Mouse (Mus musculus) MEL (cell line): ENCODE results near the gene Thap8. TPM values are rescaled to one million over a fixed set of nuclear protein-coding genes. Genes with fewer than 3 reads are reported as not detected.

ENCODE experiments used
- DNase-seq: peaks from one replicate; pipeline ENCODE4 v3.0.0; 2011; ENCODE audit warnings: low read depth, low spot score
- H3K27ac ChIP-seq: 2 replicates; pipeline ENCODE4 v1.5.1; 2012; ENCODE audit warnings: low read depth, mild to moderate bottlenecking, control low read depth, low read length, moderate library complexity; ENCODE audit not compliant: control insufficient read depth
- H3K27me3 ChIP-seq, 2 experiments: fragments of 150-350 bp in 1 of 2; sonication (generic) in 1 of 2; 2 replicates each; pipeline ENCODE4 v1.6.1; 2012; ENCODE audit warnings: low read length in 2 of 2, mild to moderate bottlenecking in 2 of 2, improper control_type of control experiment in 1 of 2, moderate library complexity in 1 of 2; ENCODE audit not compliant: insufficient read depth in 2 of 2, control insufficient read depth in 1 of 2
- H3K36me3 ChIP-seq, 2 experiments: 2 replicates each; pipeline ENCODE4 v1.6.1; 2012 to 2014; ENCODE audit warnings: low read length in 2 of 2, improper control_type of control experiment in 1 of 2, inconsistent platforms in 1 of 2, mild to moderate bottlenecking in 1 of 2; ENCODE audit not compliant: insufficient read depth in 2 of 2, control insufficient read depth in 1 of 2
- H3K4me1 ChIP-seq, 2 experiments: fragments of 150-350 bp in 1 of 2; sonication (generic) in 1 of 2; 2 replicates each; pipeline ENCODE4 v1.6.1; 2012; ENCODE audit warnings: low read length in 2 of 2, improper control_type of control experiment in 1 of 2, mild to moderate bottlenecking in 1 of 2; ENCODE audit not compliant: insufficient read depth in 2 of 2, control insufficient read depth in 1 of 2
- H3K4me3 ChIP-seq, 2 experiments: fragments of 150-350 bp in 1 of 2; sonication (generic) in 1 of 2; 2 replicates each; pipeline ENCODE4 v1.5.1; 2012; ENCODE audit warnings: low read depth in 2 of 2, low read length in 2 of 2, mild to moderate bottlenecking in 2 of 2, moderate library complexity in 2 of 2, control low read depth in 1 of 2, improper control_type of control experiment in 1 of 2; ENCODE audit not compliant: control insufficient read depth in 1 of 2, insufficient read depth in 1 of 2
- H3K79me2 ChIP-seq: 2 replicates; pipeline ENCODE4 v1.6.1; 2012; ENCODE audit warnings: mild to moderate bottlenecking, low read length, moderate library complexity; ENCODE audit not compliant: control insufficient read depth, poor library complexity, insufficient read depth
- H3K9ac ChIP-seq: 2 replicates; pipeline ENCODE4 v1.6.1; 2012; ENCODE audit warnings: low read depth, mild to moderate bottlenecking, control low read depth, low read length, moderate library complexity; ENCODE audit not compliant: control insufficient read depth, poor library complexity, severe bottlenecking
- H3K9me3 ChIP-seq: fragments of 150-350 bp; sonication (generic); replicated peaks from 2 replicates; pipeline ENCODE4 v1.6.1; 2012; ENCODE audit warnings: mild to moderate bottlenecking, low read length, improper control_type of control experiment, moderate library complexity; ENCODE audit not compliant: insufficient read depth
- BHLHE40 ChIP-seq: IDR thresholded peaks from 2 replicates; pipeline ENCODE4 v1.6.1; 2012; ENCODE audit warnings: low read depth, mild to moderate bottlenecking, inconsistent platforms, low read length, improper control_type of control experiment, borderline replicate concordance
- CTCF ChIP-seq, 3 experiments: IDR thresholded peaks in 2 of 3; conservative IDR thresholded peaks in 1 of 3; 2 replicates each; pipeline ENCODE4 v1.5.1; 2011 to 2012; ENCODE audit warnings: low read length in 3 of 3, low read depth in 2 of 3, mild to moderate bottlenecking in 2 of 3, improper control_type of control experiment in 1 of 3, inconsistent platforms in 1 of 3, mixed read lengths in 1 of 3, moderate library complexity in 1 of 3; ENCODE audit not compliant: control insufficient read depth in 1 of 3, insufficient read depth in 1 of 3, poor library complexity in 1 of 3, severe bottlenecking in 1 of 3
- ELF1 ChIP-seq: IDR thresholded peaks from 2 replicates; pipeline ENCODE4 v1.6.1; 2014; ENCODE audit warnings: low read depth, mild to moderate bottlenecking, inconsistent platforms, low read length, improper control_type of control experiment, moderate library complexity
- EP300 ChIP-seq, 2 experiments: IDR thresholded peaks; 2 replicates each; pipeline ENCODE4 v1.6.1; 2011; ENCODE audit warnings: improper control_type of control experiment in 2 of 2, low read length in 2 of 2, low read depth in 1 of 2, mild to moderate bottlenecking in 1 of 2
- ETS1 ChIP-seq: IDR thresholded peaks from 2 replicates; pipeline ENCODE4 v1.6.1; 2012; ENCODE audit warnings: low read depth, mild to moderate bottlenecking, inconsistent platforms, low read length, improper control_type of control experiment, moderate library complexity
- GABPA ChIP-seq: IDR thresholded peaks from 2 replicates; pipeline ENCODE4 v1.6.1; 2012; ENCODE audit warnings: low read depth, mild to moderate bottlenecking, inconsistent platforms, low read length, improper control_type of control experiment, moderate library complexity
- GATA1 ChIP-seq: IDR thresholded peaks from 2 replicates; pipeline ENCODE4 v1.6.1; 2011; ENCODE audit warnings: low read depth, low read length, improper control_type of control experiment
- KAT2A ChIP-seq: conservative IDR thresholded peaks from 2 replicates; pipeline ENCODE4 v1.6.1; 2012; ENCODE audit warnings: low read depth, low read length, improper control_type of control experiment, inconsistent platforms
- MAFK ChIP-seq: IDR thresholded peaks from 2 replicates; pipeline ENCODE4 v1.6.1; 2011; ENCODE audit warnings: low read depth, mild to moderate bottlenecking, low read length, improper control_type of control experiment, borderline replicate concordance
- MEF2A ChIP-seq: IDR thresholded peaks from 2 replicates; pipeline ENCODE4 v1.6.1; 2014; ENCODE audit warnings: low read depth, mild to moderate bottlenecking, inconsistent platforms, low read length, improper control_type of control experiment; ENCODE audit not compliant: poor library complexity, insufficient replicate concordance, severe bottlenecking; ENCODE audit errors: extremely low read depth
- MYC ChIP-seq: IDR thresholded peaks from 2 replicates; pipeline ENCODE4 v1.6.1; 2011; ENCODE audit warnings: low read depth, mild to moderate bottlenecking, low read length, improper control_type of control experiment, moderate library complexity
- NELFE ChIP-seq: IDR thresholded peaks from 2 replicates; pipeline ENCODE4 v1.6.1; 2011; ENCODE audit warnings: low read depth, low read length, improper control_type of control experiment
- POLR2A ChIP-seq, 2 experiments: IDR thresholded peaks; 2 replicates each; pipeline ENCODE4 v1.6.1; 2011 to 2012; ENCODE audit warnings: low read length in 2 of 2, mild to moderate bottlenecking in 2 of 2, control low read depth in 1 of 2, improper control_type of control experiment in 1 of 2, low read depth in 1 of 2, moderate library complexity in 1 of 2; ENCODE audit not compliant: control insufficient read depth in 1 of 2, insufficient read depth in 1 of 2, poor library complexity in 1 of 2
- RAD21 ChIP-seq: IDR thresholded peaks from 2 replicates; pipeline ENCODE4 v1.6.1; 2011; ENCODE audit warnings: mild to moderate bottlenecking, low read depth, low read length, improper control_type of control experiment
- RCOR1 ChIP-seq: IDR thresholded peaks from 2 replicates; pipeline ENCODE4 v1.6.1; 2012; ENCODE audit warnings: low read depth, mild to moderate bottlenecking, inconsistent platforms, low read length, improper control_type of control experiment
- SMC3 ChIP-seq: IDR thresholded peaks from 2 replicates; pipeline ENCODE4 v1.6.1; 2011; ENCODE audit warnings: low read depth, low read length, improper control_type of control experiment
- TAL1 ChIP-seq: IDR thresholded peaks from 2 replicates; pipeline ENCODE4 v1.6.1; 2012; ENCODE audit warnings: mild to moderate bottlenecking, inconsistent platforms, low read length, moderate library complexity, mixed read lengths
- TBP ChIP-seq: IDR thresholded peaks from 2 replicates; pipeline ENCODE4 v1.8.0; 2011; ENCODE audit warnings: low read depth, low read length, improper control_type of control experiment
- UBTF ChIP-seq: IDR thresholded peaks from 2 replicates; pipeline ENCODE4 v1.6.1; 2012; ENCODE audit warnings: low read depth, mild to moderate bottlenecking, inconsistent platforms, low read length, improper control_type of control experiment, moderate library complexity, borderline replicate concordance; ENCODE audit not compliant: insufficient read depth
- USF2 ChIP-seq, 2 experiments: IDR thresholded peaks; 2 replicates each; pipeline ENCODE4 v1.6.1; 2011 to 2012; ENCODE audit warnings: improper control_type of control experiment in 2 of 2, low read length in 2 of 2, borderline replicate concordance in 1 of 2, inconsistent platforms in 1 of 2, low read depth in 1 of 2, mild to moderate bottlenecking in 1 of 2; ENCODE audit not compliant: insufficient read depth in 1 of 2
- ZC3H11A ChIP-seq: IDR thresholded peaks from 2 replicates; pipeline ENCODE4 v1.6.1; 2012; ENCODE audit warnings: low read depth, mild to moderate bottlenecking, inconsistent platforms, low read length, improper control_type of control experiment
- ZKSCAN1 ChIP-seq: IDR thresholded peaks from 2 replicates; pipeline ENCODE4 v1.6.1; 2012; ENCODE audit warnings: low read depth, mild to moderate bottlenecking, inconsistent platforms, low read length, improper control_type of control experiment, moderate library complexity
- ZMIZ1 ChIP-seq: IDR thresholded peaks from 2 replicates; pipeline ENCODE4 v1.6.1; 2012; ENCODE audit warnings: low read depth, mild to moderate bottlenecking, inconsistent platforms, low read length, improper control_type of control experiment, moderate library complexity
- polyA plus RNA-seq, 2 experiments: library from polyadenylated mRNA; stranded (reverse) in 1 of 2; unstranded in 1 of 2; fragments of >175 nt in 1 of 2; fragments of >200 nt in 1 of 2; gene quantifications; 2 replicates each; pipeline versions ENCODE4 v1.2.1 to v1.2.4; 2012; ENCODE audit warnings: low replicate concordance in 2 of 2, low read depth in 1 of 2; ENCODE audit not compliant: insufficient read length in 2 of 2, insufficient read depth in 1 of 2, missing spikeins in 1 of 2
- total RNA-seq: library from RNA; depleted of rRNA; stranded (reverse); fragments of 300-350 nt; gene quantifications from 2 replicates; pipeline ENCODE4 v1.2.3, GENCODE M21; 2012

Thap8 gene
- total and polyA plus RNA-seq, 3 experiments: 0.46 to 0.73 TPM; not detected in 1

- Histone ChIP-seq H3K9me3 (no peaks in the 10 kb centered on the region), H3K9ac (no peak overlapping the region), H3K79me2 (no peaks in the 10 kb centered on the region), H3K27ac (no peak overlapping the region), H3K4me3 (no peak overlapping the region), H3K27me3 (no peaks in the 10 kb centered on the region), H3K36me3 (no peaks in the 10 kb centered on the region), H3K4me1 (no peaks in the 10 kb centered on the region)
- TF ChIP-seq KAT2A (no peak), MAFK (no peak), GABPA (no peak), MYC (no peak), TAL1 (no peak), ZKSCAN1 (no peak), MEF2A (no peak), ELF1 (no peak), ZMIZ1 (no peak), POLR2A (IDR thresholded peaks at IDR 0.05; ENCODE audit: control insufficient read depth in 1 of 2, insufficient read depth in 1 of 2, low read depth in 1 of 2, low read length in 2 of 2, poor library complexity in 1 of 2) (no peak)
- no peak for DNase-seq
Measured at GRCm38 (mm10) chr7:30288046-30288445, 8.2 kb downstream of the Thap8 start.

- Histone ChIP-seq H3K4me1 (no peaks in the 10 kb centered on the region), H3K36me3 (no peaks in the 10 kb centered on the region), H3K9me3 (no peaks in the 10 kb centered on the region), H3K4me3 (no peak overlapping the region), H3K27me3 (no peaks in the 10 kb centered on the region), H3K27ac (no peak overlapping the region), H3K9ac (no peak overlapping the region), H3K79me2 (no peaks in the 10 kb centered on the region)
- DNase-seq: no peak
- no peak for TF ChIP-seq BHLHE40
- no peak for TF ChIP-seq MAFK
- TF ChIP-seq MYC: no peak
- no peak for TF ChIP-seq KAT2A
- TF ChIP-seq ZC3H11A: no peak
- TF ChIP-seq TBP: no peak
- no peak for TF ChIP-seq ZKSCAN1
- no peak for TF ChIP-seq RCOR1
- TF ChIP-seq MEF2A: no peak
- no peak for TF ChIP-seq UBTF
- TF ChIP-seq POLR2A (IDR thresholded peaks at IDR 0.05; ENCODE audit: control insufficient read depth in 1 of 2, insufficient read depth in 1 of 2, low read depth in 1 of 2, low read length in 2 of 2, poor library complexity in 1 of 2): no peak
- TF ChIP-seq GABPA: no peak
- no peak for TF ChIP-seq SMC3
- no peak for TF ChIP-seq GATA1
- no peak for TF ChIP-seq ETS1
- TF ChIP-seq EP300 (IDR thresholded peaks at IDR 0.05; ENCODE audit: low read depth in 1 of 2, low read length in 2 of 2): no peak
- no peak for TF ChIP-seq NELFE
- TF ChIP-seq USF2 (IDR thresholded peaks at IDR 0.05; ENCODE audit: borderline replicate concordance in 1 of 2, insufficient read depth in 1 of 2, low read depth in 1 of 2, low read length in 2 of 2): no peak
- TF ChIP-seq RAD21: no peak
- TF ChIP-seq CTCF (IDR thresholded peaks at IDR 0.05 in 2 of 3, conservative IDR thresholded peaks at IDR 0.05 in 1 of 3; ENCODE audit: control insufficient read depth in 1 of 3, insufficient read depth in 1 of 3, low read depth in 2 of 3, low read length in 3 of 3, poor library complexity in 1 of 3, severe bottlenecking in 1 of 3): no peak
- TF ChIP-seq, all 39 proteins: peak for 0
Measured at GRCm38 (mm10) chr7:30289071-30289713, 9.3 kb downstream of the Thap8 start.
